Mouse (Mus musculus): ENCODE results near the gene Mapk8ip3.

- no peak for TF ChIP-seq POLR2A (IDR thresholded peaks at IDR 0.05; ENCODE audit: low read depth, low read length)
- TF ChIP-seq CTCF (conservative IDR thresholded peaks at IDR 0.05; ENCODE audit: insufficient read depth, insufficient read length, low read depth, low read length): no peak
Measured at GRCm38 (mm10) chr17:24913984-24914383, 22.8 kb downstream of the Mapk8ip3 start.
